Mouse (Mus musculus): Measurements from ENCODE around the gene Kcng4. TPM values are rescaled to one million over a fixed set of nuclear protein-coding genes. Genes with fewer than 3 reads are reported as not detected.

Gene Kcng4
- polyA plus RNA-seq, 1 experiment = not detected

- no peaks in the 10 kb centered on the region for H3K79me3 ChIP-seq (ENCODE audit: low read depth)
- H3ac ChIP-seq (ENCODE audit: control insufficient read depth, insufficient read length, low read depth) = no peak overlapping the region
- TF ChIP-seq MYOG (IDR thresholded peaks at IDR 0.05; ENCODE audit: control insufficient read depth, extremely low read depth, insufficient read length) (no peak), USF1 (IDR thresholded peaks at IDR 0.05; ENCODE audit: low read depth) (no peak), FOSL1 (IDR thresholded peaks at IDR 0.05; ENCODE audit: insufficient read depth, low read length, poor library complexity, severe bottlenecking) (no peak)
- no peaks in the 10 kb centered on the region for H3K36me3 ChIP-seq (ENCODE audit: control insufficient read depth, insufficient read depth)
- peaks cover 89% of the 10 kb centered on the region for H3K27me3 ChIP-seq (ENCODE audit: control insufficient read depth, insufficient read depth, insufficient read length)
- no peak overlapping the region for H3K4me3 ChIP-seq (ENCODE audit: insufficient read depth, poor library complexity, severe bottlenecking)
- H3K79me2 ChIP-seq (ENCODE audit: control insufficient read depth, insufficient read depth) = no peaks in the 10 kb centered on the region
Observed at GRCm38 (mm10) chr8:119632909-119633308, 2.6 kb downstream of the Kcng4 start.

GRCm38 (mm10) chr8:119632246-119632645 is 3.2 kb downstream of the Kcng4 start:
- H3K4me3 ChIP-seq (ENCODE audit: insufficient read depth, poor library complexity, severe bottlenecking) = no peak overlapping the region
- H3ac ChIP-seq (ENCODE audit: control insufficient read depth, insufficient read length, low read depth) = no peak overlapping the region
- no peaks in the 10 kb centered on the region for H3K79me3 ChIP-seq (ENCODE audit: low read depth)
- no peaks in the 10 kb centered on the region for H3K36me3 ChIP-seq (ENCODE audit: control insufficient read depth, insufficient read depth)
- no peak for TF ChIP-seq MAX (IDR thresholded peaks at IDR 0.05)
- no peak for TF ChIP-seq MYOD1 (IDR thresholded peaks at IDR 0.05; ENCODE audit: control insufficient read depth, insufficient read length, low read depth)
- no peak for TF ChIP-seq CTCF (IDR thresholded peaks at IDR 0.05; ENCODE audit: control insufficient read depth, insufficient read depth, insufficient read length)
- TF ChIP-seq USF1 (IDR thresholded peaks at IDR 0.05; ENCODE audit: low read depth) = no peak
- TF ChIP-seq CEBPB (IDR thresholded peaks at IDR 0.05; ENCODE audit: low read depth) = no peak
- no peak for TF ChIP-seq FOSL1 (IDR thresholded peaks at IDR 0.05; ENCODE audit: insufficient read depth, low read length, poor library complexity, severe bottlenecking)
- no peak for TF ChIP-seq MYOG (IDR thresholded peaks at IDR 0.05; ENCODE audit: control insufficient read depth, extremely low read depth, insufficient read length)
- H3K79me2 ChIP-seq (ENCODE audit: control insufficient read depth, insufficient read depth) = no peaks in the 10 kb centered on the region
- H3K27me3 ChIP-seq (ENCODE audit: control insufficient read depth, insufficient read depth, insufficient read length) = peaks cover 89% of the 10 kb centered on the region

GRCm38 (mm10) chr8:119630841-119631240 is 4.6 kb downstream of the Kcng4 start:
- no peak overlapping the region for H3K4me3 ChIP-seq (ENCODE audit: insufficient read depth, poor library complexity, severe bottlenecking)
- no peaks in the 10 kb centered on the region for H3K36me3 ChIP-seq (ENCODE audit: control insufficient read depth, insufficient read depth)
- H3K79me2 ChIP-seq (ENCODE audit: control insufficient read depth, insufficient read depth) = no peaks in the 10 kb centered on the region
- no peaks in the 10 kb centered on the region for H3K79me3 ChIP-seq (ENCODE audit: low read depth)
- no peak overlapping the region for H3ac ChIP-seq (ENCODE audit: control insufficient read depth, insufficient read length, low read depth)
- peaks cover 87% of the 10 kb centered on the region for H3K27me3 ChIP-seq (ENCODE audit: control insufficient read depth, insufficient read depth, insufficient read length)
- TF ChIP-seq FOSL1 (IDR thresholded peaks at IDR 0.05; ENCODE audit: insufficient read depth, low read length, poor library complexity, severe bottlenecking) (no peak), CEBPB (IDR thresholded peaks at IDR 0.05; ENCODE audit: low read depth) (no peak), USF1 (IDR thresholded peaks at IDR 0.05; ENCODE audit: low read depth) (no peak), MAX (IDR thresholded peaks at IDR 0.05) (no peak), CTCF (IDR thresholded peaks at IDR 0.05; ENCODE audit: control insufficient read depth, insufficient read depth, insufficient read length) (no peak), MYOG (IDR thresholded peaks at IDR 0.05; ENCODE audit: control insufficient read depth, extremely low read depth, insufficient read length) (no peak), MYOD1 (IDR thresholded peaks at IDR 0.05; ENCODE audit: control insufficient read depth, insufficient read length, low read depth) (no peak)

GRCm38 (mm10) chr8:119627613-119628359 is 7.7 kb downstream of the Kcng4 start:
- no peaks in the 10 kb centered on the region for H3K79me2 ChIP-seq (ENCODE audit: control insufficient read depth, insufficient read depth)
- H3K4me3 ChIP-seq (ENCODE audit: insufficient read depth, poor library complexity, severe bottlenecking) = no peak overlapping the region
- H3K27me3 ChIP-seq (ENCODE audit: control insufficient read depth, insufficient read depth, insufficient read length) = peaks cover 87% of the 10 kb centered on the region
- no peak overlapping the region for H3ac ChIP-seq (ENCODE audit: control insufficient read depth, insufficient read length, low read depth)
- no peaks in the 10 kb centered on the region for H3K79me3 ChIP-seq (ENCODE audit: low read depth)
- H3K36me3 ChIP-seq (ENCODE audit: control insufficient read depth, insufficient read depth) = no peaks in the 10 kb centered on the region
- no peak for TF ChIP-seq MAX (IDR thresholded peaks at IDR 0.05)
- TF ChIP-seq USF1 (IDR thresholded peaks at IDR 0.05; ENCODE audit: low read depth) = no peak
- no peak for TF ChIP-seq MYOG (IDR thresholded peaks at IDR 0.05; ENCODE audit: control insufficient read depth, extremely low read depth, insufficient read length)
- no peak for TF ChIP-seq FOSL1 (IDR thresholded peaks at IDR 0.05; ENCODE audit: insufficient read depth, low read length, poor library complexity, severe bottlenecking)
- no peak for TF ChIP-seq CEBPB (IDR thresholded peaks at IDR 0.05; ENCODE audit: low read depth)
- no peak for TF ChIP-seq MYOD1 (IDR thresholded peaks at IDR 0.05; ENCODE audit: control insufficient read depth, insufficient read length, low read depth)
- no peak for TF ChIP-seq CTCF (IDR thresholded peaks at IDR 0.05; ENCODE audit: control insufficient read depth, insufficient read depth, insufficient read length)

GRCm38 (mm10) chr8:119627199-119627598 is 8.3 kb downstream of the Kcng4 start:
- TF ChIP-seq CEBPB (IDR thresholded peaks at IDR 0.05; ENCODE audit: low read depth) (no peak), MYOG (IDR thresholded peaks at IDR 0.05; ENCODE audit: control insufficient read depth, extremely low read depth, insufficient read length) (no peak), MAX (IDR thresholded peaks at IDR 0.05) (no peak), FOSL1 (IDR thresholded peaks at IDR 0.05; ENCODE audit: insufficient read depth, low read length, poor library complexity, severe bottlenecking) (no peak), USF1 (IDR thresholded peaks at IDR 0.05; ENCODE audit: low read depth) (no peak), CTCF (IDR thresholded peaks at IDR 0.05; ENCODE audit: control insufficient read depth, insufficient read depth, insufficient read length) (no peak), MYOD1 (IDR thresholded peaks at IDR 0.05; ENCODE audit: control insufficient read depth, insufficient read length, low read depth) (no peak)
- Histone ChIP-seq H3K27me3 (ENCODE audit: control insufficient read depth, insufficient read depth, insufficient read length) (peaks cover 87% of the 10 kb centered on the region), H3K79me3 (ENCODE audit: low read depth) (no peaks in the 10 kb centered on the region)

More at GRCm38 (mm10) chr8:119627199-119627598, 8.3 kb downstream of the Kcng4 start:
- Histone ChIP-seq H3K4me3 (ENCODE audit: insufficient read depth, poor library complexity, severe bottlenecking) (no peak overlapping the region), H3K36me3 (ENCODE audit: control insufficient read depth, insufficient read depth) (no peaks in the 10 kb centered on the region), H3ac (ENCODE audit: control insufficient read depth, insufficient read length, low read depth) (no peak overlapping the region), H3K79me2 (ENCODE audit: control insufficient read depth, insufficient read depth) (no peaks in the 10 kb centered on the region)

Data from C2C12 (cell line).